Mouse (Mus musculus): Measurements from ENCODE around the gene Epop.
"Not testable (repeated sequence)": the region's sequence is repeated elsewhere in the genome, so short reads cannot be mapped to it uniquely, and the experiment has no call there.

Epop gene

GRCm38 (mm10) chr11:97660734-97661647 lies 31.5 kb upstream of the Epop start:
- no peak for DNase-seq (ENCODE audit: low spot score)

DNA sequence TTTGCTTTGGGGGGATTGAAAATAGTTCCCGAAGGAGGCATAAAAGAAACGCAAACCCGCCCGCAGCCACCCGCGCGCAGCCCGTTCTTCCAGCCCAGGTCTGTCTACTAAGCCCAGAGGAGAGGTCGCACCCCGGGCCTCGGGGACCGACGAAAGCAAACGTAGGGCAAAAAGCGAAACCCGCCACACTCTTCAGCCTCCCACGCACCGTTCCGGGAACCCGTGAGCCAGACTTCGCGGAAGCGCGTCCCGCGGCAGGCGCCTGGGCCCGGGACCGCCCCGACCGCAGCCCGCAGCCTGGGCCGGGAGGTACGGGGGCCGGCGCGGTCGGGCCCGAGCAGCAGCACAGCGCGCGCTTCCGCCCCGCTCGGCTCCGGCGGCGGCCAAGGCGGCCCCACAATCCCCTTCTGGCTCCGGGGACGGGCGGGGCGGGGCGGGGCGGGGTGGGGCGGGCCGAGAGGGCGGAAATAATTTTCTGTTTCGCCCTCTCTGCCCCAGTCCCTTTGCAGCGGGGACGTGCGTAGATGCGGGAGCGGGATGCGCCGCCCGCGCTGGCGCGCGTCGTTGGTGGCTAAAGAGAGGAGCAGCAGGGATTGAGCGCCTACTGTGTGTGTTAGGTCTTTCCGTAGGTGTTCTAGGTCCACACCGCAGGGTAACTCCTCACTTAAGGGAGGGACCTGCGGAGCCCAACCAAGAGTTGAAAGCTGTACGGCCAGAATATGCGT lies 30.6 kb upstream of the Epop start:
- peak; percentile 58 for DNase-seq (ENCODE audit: low spot score)

DNA sequence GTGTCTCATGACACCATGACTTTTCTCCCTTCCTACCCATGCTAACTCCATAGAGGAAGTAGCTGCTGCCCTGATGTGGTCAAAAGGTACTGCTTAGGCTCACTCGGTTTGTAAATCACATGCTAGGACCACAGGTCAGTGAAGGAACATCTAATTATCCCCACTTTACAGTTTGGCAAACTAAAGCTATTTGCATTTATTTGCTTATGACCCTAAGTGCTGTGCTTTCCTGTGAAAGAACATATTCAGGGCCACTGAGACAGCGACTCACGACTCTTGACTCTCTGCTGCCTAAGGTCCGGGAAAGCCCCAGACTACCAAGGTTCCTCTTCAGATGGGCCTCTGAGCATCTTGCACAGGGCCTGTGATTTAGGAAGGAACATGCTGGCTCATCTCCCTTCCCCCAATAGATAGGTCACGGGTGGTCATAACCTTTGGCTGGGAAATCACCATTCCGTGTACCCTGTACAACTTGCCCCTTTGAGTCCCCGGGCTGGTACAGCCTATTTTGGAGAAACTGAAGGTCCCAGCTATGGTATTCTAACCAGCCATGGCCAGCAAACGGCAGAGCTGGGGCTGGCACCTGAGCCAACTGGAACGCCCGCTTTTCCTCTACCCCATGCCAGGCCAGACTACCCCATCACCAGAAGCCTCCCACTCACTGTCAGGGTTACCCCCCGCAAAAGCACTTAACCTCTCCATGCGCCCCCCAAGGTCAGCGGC lies 29.9 kb upstream of the Epop start:
- no peak for DNase-seq (ENCODE audit: low spot score)

GRCm38 (mm10) chr11:97658751-97659266 lies 29.3 kb upstream of the Epop start:
- no peak for DNase-seq (ENCODE audit: low spot score)

DNA sequence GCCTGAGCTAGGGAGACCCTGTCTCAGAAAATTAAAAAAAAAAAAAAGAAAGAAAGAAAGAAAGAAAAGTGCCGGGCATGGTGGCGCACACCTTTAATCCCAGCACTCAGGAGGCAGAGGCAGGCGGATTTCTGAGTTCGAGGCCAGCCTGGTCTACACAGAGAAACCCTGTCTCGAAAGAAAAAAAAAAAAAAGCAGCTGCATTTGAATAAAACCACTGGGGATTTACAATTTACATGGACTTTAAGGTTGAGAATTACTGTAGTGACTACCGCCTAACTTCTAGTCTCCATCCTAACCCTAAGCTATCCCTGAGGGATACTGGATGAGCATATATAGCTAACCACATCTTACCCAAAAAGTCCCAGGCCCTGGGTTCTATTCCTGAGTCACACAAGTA lies 28.5 kb upstream of the Epop start:
- DNase-seq (ENCODE audit: low spot score) = not testable (repeated sequence)

DNA sequence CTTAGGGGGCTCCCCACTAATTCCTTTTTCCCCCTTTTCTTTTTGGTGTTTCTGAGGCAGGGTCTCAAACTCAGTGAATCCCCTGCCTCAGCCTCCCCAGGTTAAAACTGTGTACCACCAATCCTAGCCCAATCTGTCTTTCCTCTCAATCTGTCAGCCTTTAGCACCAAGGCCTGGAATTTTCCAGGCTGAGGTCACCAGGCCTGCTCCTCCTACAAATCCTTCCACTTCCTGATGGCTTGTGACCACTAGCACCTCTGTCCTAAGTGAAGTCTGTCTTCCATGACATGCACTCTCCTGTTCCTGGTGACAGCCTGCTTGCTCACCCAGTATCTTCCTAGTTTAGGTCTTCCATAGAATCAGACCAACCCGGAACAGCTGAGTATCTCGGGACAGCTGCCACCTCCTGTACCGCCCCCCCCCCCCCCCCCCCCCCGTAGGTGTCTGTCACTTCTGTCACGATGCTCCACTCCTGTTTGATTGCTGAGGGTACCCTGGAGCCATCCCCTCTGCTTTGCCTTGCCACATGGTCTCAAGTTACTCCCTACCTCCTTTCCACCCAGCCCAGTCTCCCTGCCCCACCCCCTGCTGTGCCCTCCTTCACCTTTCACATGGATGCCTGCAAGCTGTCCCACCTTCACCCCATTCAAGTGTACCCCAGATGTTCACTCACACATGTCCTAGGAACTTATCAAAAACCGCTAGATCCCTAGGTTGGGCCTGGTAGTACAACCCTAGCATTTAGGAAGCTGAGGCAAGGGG lies 27.9 kb upstream of the Epop start:
- DNase-seq (ENCODE audit: low spot score) = no peak

DNA sequence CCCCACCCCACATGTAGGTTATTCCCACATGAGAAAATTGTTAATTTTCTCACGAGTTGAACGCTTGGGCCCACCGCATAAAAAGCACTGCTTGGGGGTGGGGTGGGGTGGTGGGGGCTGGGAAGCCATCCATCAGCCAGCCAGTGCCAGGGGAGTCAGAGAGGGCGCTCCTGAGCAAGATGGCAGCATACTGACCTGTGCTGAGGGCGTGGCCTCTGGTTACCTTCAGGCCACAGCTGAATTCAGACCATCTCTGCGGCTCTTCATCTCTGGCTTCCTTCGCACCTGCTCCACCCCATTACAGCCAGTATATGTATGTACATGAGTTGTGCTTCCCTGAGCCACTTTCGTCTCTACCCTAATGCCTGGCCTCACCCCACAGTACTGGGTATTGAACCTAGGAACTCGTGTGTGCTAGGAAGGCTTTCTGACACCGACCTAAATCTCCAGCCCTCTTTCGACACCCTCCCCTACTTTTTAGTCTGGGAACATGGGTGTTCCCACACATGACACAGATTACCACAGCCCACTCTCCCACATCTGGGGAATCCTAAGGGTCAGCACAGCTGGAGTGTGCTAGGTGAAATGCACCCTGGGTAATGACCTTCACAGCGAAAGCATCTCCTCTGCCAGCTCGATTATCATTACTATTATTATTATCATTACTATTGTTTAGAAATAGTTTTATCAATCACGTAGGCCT lies 26.9 kb upstream of the Epop start:
- DNase-seq (ENCODE audit: low spot score) = no peak

DNA sequence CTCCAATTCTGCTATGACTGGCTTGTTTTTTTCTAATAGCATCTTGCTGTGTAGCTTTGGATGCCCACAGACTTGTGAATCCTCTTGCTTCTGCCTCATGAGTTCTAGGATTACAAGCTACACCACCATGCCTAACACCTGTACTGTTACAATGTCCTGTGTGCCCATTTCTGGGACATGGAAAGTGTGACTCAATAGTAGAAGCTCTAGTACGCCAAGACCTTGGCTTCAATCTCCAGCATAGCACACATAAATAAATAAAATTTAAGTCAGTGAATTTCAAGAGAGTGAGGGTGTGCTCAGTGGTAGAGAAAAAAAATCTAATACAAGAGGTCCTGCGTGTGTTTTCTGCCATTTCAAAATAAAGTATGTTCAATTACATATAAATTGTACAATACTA lies 24.7 kb upstream of the Epop start:
- DNase-seq (ENCODE audit: low spot score) = no peak

DNA sequence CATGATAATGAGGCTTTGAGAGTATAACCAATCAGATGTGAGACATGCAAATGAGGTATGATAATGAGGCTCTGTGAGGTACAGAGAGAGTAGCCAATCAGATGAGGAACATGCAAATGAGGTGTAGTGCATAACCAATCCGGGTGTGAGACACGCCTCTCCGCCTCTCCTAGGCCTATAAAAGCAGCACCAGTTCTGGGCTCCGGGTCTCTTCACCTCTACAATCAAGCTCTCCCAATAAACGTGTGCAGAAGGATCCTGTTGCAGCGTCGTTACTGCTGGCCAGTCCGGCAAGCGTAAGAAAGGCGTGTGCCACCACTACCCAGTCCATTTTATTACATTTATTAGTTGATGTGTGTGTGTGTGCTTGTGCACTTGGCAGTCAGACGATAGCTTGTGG lies 23.9 kb upstream of the Epop start:
- DNase-seq (ENCODE audit: low spot score) = not testable (repeated sequence)

DNA sequence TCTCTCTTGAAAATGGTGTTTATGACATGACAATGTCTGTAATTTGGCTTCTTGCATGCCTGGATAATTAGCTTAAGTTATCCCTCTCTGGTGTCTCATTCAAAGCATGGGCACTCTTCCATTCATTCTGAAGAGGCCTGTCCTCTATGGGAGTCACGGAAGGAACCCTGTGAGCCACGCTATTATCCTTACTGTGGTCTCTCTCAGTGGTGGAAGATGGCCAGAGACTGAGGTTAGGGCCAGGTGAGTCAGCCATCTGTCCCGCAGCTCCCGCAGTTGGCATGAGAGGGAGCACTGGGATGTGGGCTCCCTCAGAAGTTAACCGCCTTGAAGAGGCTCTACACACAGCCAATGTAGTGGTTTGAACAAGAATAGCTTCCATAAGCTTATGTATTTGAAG lies 20.8 kb upstream of the Epop start:
- no peak for DNase-seq (ENCODE audit: low spot score)

GRCm38 (mm10) chr11:97648541-97648940 lies 19.0 kb upstream of the Epop start:
- DNase-seq (ENCODE audit: low spot score) = not testable (repeated sequence)

- DNase-seq (ENCODE audit: low spot score) = peak; percentile 67
Observed at GRCm38 (mm10) chr11:97644834-97645233, 15.3 kb upstream of the Epop start.

- DNase-seq (ENCODE audit: low spot score) = no peak
Observed at GRCm38 (mm10) chr11:97643380-97644055, 14.0 kb upstream of the Epop start.

- DNase-seq (ENCODE audit: low spot score) = no peak
Observed at GRCm38 (mm10) chr11:97642746-97643145, 13.2 kb upstream of the Epop start.

DNA sequence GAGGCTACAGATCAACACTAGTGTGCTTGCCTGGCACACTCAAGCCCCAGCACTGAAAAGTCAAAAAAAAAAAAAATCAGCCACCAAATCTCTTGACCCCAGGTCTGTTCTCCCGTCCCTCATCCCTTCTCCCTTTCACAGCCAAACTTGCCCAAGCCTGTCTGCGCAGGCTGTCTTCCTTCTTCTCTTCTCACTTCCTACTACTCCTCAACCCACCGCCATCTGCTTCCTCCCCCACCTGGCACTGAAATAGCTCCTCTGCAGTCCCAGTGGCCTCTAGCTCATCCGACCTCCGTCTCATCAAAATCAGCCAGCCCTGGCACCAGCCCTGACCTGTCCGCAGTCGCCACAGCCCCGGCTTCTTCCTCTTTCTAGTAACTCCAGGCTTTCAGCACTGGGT lies 12.2 kb upstream of the Epop start:
- DNase-seq (ENCODE audit: low spot score) = no peak

- DNase-seq (ENCODE audit: low spot score) = no peak
Observed at GRCm38 (mm10) chr11:97635468-97636019, 6.0 kb upstream of the Epop start.

DNA sequence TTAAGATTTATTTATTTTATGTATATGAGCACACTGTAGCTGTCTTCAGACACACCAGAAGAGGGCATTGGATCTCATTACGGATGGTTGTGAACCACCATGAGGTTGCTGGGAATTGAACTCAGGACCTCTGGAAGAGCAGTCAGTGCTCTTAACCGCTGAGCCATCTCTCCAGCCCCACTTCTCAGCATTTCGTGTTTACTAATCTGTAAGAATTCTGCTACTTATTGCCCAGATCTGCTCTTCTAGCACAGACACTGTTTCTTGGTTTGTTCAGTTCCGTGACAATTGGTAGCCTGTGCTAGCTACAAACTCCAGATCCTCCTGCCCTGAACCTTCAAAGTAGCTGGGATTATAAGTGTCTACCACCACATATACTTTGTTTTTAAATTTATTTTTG lies 2.9 kb upstream of the Epop start:
- DNase-seq (ENCODE audit: low spot score) = not testable (repeated sequence)

DNA sequence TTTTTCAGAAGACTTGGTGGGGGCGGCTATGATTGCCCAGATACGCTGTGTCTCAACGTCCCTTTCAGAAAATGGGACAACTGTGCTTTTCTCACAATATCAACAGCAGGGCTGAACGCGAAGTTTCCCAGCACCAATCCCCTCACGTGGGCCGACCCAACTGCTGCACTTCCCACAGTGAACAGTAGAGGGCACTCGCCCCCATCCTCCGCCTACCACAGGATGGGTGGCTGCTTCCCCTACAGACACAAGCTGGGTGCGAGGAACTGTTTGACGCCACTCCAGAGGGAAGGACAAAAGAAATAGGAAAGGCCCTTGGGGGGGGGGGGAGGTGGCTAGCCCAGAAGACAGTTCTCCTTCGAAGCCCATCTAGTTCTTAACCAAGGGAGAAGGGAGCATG lies 2.4 kb upstream of the Epop start:
- peak; percentile 82 for DNase-seq (ENCODE audit: low spot score)

- no peak for DNase-seq (ENCODE audit: low spot score)
Observed at GRCm38 (mm10) chr11:97631500-97631899, 2.0 kb upstream of the Epop start.

DNA sequence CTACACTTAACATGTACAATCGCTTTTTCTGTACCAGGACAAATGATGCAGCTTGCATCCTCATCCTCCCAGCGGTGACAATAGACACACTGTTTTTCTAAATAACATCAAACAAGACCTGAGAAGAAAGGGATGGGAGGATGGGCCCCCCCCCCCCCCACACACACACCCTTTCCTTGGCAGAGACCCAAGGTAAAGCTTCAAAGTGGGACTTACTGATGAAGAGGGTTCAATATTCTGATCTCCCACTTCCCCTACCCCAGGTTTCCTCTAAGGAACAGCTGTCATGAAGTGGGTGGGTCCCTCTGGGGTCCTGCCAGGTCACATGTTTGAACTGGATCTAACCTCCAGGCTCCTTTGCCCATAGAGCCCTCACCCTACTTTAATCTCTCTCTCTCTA lies 1.5 kb upstream of the Epop start:
- DNase-seq (ENCODE audit: low spot score) = no peak

All from urinary bladder, postnatal 25 days (tissue).